Mouse (Mus musculus): ENCODE results near the gene Znhit3.
"Not testable (repeated sequence)": the region's sequence is repeated elsewhere in the genome, so short reads cannot be mapped to it uniquely, and the experiment has no call there.

The Znhit3 gene

DNA sequence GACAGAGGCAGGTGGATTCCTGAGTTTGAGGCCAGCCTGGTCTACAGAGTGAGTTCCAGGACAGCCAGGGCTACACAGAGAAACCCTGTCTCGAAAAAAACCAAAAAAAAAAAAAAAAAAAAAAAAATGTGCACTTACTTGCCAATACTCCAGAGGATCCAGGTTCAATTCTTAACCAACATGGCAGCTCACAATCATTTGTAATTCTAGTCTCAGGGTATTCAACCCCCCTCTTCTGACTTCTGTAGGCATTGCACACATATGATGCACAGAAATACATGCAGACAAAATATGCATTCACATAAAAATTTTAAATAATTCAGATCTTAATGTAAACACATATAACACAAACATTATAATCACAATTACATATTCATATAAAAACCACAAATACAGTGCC, 40.1 kb downstream of the Znhit3 start:
- not testable (repeated sequence) for DNase-seq (ENCODE audit: low spot score in 2 of 2)

DNA sequence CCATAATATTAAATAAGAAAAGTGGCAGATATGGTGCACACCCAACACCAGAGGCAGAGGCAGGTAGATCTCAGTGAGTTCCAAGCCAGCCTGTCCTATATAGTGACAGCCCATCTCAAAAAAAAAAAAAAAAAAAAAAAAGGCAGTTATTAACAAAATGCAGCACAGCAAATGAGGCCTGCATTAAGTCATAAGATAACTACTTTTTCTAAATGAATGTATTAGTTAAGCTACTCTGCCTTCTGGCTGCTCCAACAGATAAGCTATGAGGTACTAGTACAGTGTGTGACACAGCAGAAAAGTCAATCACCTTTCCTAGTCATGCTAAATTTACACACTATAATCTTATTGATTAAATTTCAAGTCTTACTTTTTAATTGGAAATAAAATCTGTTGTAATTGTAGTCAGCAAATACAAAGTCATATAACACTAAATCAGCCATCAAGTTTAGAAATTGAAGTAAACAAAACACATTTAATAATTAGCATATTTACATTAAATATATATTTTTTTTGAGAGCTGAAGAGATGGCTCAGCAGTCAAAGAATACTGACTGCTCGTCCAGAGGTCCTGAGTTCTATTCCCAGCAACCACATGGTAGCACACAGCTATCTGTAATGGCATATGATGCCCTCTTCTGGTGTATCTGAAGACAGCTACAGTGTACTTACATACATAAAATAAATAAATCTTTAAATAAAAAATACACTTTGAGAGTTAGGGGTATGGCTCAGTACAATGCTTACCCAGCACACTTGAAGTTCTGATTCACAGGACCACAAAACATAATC, 42.9 kb downstream of the Znhit3 start:
- DNase-seq (ENCODE audit: low spot score in 2 of 2) = no peak

DNA sequence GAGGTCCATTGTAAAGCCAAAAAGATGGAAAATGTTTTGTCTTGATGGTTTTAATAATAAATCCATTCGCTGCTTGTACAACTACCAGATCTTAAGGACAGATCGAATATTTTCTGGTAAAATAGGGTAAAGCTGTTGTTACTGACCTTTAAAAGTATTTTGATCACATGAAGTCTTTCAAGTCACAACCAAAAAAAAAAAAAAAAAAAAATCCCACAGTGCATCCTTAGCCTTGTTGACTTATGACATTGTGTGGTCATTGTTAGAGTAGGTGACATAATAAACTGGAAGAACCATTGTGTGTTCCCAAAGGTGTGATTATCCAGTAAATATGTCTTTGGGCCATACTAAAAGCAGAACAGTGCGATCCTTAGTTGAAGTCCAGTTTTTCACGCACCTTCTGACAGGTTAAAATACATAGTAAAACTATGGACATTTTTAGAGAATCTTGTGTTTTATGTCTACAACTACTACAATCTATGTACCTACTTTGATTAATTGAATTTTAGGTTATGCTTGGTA, 44.6 kb downstream of the Znhit3 start:
- no peak for DNase-seq (ENCODE audit: low spot score in 2 of 2)

DNA sequence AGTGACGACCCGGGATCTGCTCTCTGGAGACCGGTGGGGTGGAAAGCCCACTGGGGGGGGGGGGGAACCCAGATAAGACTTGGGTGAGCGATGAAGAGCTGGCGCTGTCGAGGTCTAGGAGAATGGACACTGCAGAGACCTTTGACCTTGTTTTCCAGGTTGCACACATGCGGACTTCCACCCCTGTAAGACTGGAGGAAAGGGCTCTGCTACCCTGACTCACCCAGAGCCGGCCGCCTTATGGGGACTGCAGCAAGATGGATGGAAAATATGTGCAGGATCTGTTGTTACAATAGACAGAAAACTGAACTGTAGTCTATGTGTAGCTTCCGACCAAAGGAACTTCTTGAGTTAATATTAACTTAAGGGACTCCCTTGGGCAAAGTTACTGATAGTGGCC, 45.1 kb downstream of the Znhit3 start:
- no peak for DNase-seq (ENCODE audit: low spot score in 2 of 2)

DNA sequence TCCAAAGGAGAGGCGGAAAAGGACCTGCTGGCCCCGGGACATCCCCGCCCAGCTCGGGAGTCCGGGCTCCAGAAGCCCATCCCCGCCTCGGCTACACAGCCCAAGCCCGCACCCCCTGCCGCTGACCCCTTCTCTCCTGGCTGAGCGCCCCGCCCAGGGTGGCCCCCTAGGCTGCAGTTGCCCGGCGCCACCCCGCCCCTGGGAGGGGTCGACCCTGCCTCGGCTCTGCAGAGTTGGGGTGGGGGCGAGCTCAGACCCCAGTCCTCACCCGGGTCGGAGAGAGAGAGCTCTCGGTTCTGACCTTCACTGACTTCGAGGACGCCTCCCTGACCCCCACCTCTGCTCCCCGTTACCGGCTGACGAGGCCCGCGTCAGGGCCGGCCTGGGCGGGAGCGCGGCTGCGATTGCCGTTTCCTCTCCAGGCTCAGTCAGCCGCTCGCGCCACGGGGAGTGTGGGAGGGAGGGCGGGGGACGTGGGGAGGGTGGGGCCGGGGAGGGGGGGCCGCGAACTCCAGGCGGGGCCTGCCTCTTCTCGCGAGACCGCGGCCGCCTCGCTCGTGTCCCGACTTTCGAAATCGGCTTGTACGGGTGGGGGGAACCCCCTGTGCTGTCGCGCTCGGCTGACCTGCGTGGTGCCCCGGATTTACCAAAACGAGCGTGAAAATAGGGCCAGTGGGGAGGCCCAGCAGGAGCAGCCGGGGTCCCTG, 45.7 kb downstream of the Znhit3 start, which contains the start of gene Ggnbp2:
Gene Ggnbp2, minus strand, starts transcription at position 481 of the 707 bp plus-strand sequence.
- peak; percentile 89 to 91 for DNase-seq (ENCODE audit: low spot score in 2 of 2)

DNA sequence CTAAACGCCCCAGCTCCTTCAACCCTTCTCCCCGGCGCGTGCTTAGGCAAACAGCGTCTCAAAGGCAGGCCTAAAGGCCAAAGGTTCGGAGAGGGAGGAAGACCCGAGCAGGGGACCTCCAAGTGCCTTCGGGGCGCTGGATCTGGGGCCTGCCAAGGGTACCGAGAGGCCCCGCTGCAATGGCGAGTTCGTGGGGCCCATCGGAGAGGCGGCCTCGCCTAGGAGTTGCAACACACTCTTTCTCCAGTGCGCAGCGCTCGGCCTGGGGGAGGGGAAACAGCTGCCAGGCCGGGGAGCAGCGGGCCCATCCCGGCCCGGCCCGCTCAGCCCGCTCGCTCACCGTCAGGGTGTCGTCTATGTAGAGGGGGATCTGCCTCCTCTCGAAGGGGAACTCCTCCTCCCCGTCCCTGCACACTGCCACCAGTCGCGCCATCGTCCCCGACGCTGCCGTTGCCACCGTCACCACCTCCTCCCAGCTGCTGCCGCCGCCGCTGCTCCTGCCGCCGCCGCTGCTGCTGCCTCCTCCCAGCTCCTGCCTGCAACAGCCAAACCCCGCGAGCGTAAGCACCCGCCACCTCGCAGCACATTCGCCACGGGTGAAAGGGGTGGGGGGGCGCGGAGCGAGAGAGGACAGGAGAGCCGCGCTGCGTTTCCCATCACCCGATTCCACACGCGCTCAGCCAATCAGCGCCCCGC, 46.5 kb downstream of the Znhit3 start:
- DNase-seq (ENCODE audit: low spot score in 2 of 2) = peak; percentile 93 to 97

DNA sequence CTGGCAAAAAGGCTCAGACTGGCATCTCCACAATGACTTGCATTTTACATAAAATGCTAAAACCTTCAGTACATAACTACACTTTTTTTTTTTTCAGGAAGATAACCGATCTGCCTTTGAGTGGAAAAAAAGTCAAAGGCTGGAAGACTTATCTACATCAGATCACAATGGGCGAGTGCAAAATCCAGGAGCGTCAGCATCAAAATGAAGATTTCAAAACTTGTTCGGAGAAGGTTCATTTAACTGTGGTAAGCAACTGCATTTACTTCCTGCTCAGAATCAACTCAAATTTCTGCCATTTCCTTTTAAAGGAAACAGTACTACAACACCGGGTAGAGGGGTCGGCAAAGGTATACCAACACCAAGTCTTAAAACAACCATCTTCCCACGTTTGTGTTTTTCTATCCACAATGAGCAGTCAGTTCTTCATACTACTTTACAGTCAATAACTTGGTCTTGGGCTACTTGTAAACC, 47.3 kb downstream of the Znhit3 start:
- no peak for DNase-seq (ENCODE audit: low spot score in 2 of 2)

DNA sequence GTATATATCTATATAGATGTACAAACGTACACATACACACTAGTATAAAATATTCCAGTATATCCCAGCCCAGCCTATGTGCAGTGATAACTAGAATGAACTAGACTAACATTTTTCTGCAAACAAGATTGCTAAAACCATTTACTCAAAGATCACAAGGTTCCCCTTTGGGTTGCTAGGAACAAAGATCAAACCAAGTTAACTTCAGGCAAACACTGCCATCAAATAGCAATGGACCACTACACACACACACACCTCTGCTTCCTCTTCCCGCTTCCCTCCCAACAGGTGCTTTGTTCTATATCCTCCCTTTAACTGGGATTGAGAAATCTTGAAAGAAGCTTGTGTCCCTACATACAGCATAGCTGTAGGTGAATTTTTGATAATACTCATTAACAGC, 48.6 kb downstream of the Znhit3 start:
- no peak for DNase-seq (ENCODE audit: low spot score in 2 of 2)

DNA sequence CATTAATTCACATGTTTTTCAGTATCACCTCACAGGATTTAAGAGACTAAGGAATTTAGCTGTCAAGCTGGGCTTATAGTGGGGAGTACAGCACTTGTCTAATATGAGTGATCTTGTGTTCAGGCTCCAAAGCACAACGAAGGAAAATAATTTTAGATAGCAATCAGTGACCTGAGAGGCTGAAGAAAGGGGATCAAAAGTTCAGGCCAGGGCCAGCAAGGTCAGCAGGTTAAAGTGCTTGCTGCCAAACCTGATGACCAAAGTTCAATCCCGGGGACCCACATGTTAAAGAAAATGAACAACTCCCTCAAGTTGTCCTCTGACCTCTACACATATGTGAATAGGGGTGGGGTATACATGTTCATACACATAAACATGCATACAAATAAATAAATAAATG, 50.9 kb downstream of the Znhit3 start:
- DNase-seq (ENCODE audit: low spot score in 2 of 2) = no peak

Data from frontal cortex, postnatal 10 days (tissue).